Mouse (Mus musculus) effector memory CD4-positive, alpha-beta T cell, adult 7 months (primary cell): ENCODE results near the gene Gpr157. TPM values are rescaled to one million over a fixed set of nuclear protein-coding genes. Genes with fewer than 3 reads are reported as not detected.

Experiments
- polyA plus RNA-seq: library from polyadenylated mRNA; unstranded; fragments of 100-300 nt; shearing (Covaris generic); gene quantifications from one replicate; pipeline ENCODE4 v1.2.1, GENCODE M21; 2017

The Gpr157 gene
- not detected for polyA plus RNA-seq

GRCm38 (mm10) chr4:150087161-150087889 is at the start of gene Gpr157:
TSS of gene Gpr157 (plus strand) at chr4:150087365.

GRCm38 (mm10) chr4:150119055-150119454 is 31.9 kb downstream of the Gpr157 start, which contains the start of gene Slc2a5:
TSS of gene Slc2a5 (plus strand) at chr4:150119283.

Other genes with a start within 250 kb of the Gpr157 start
- gene Spsb1, start 132.3 kb upstream of the Gpr157 start, polyA plus RNA-seq = 9.4 TPM
- 7.7 TPM for gene H6pd, start 78.3 kb upstream of the Gpr157 start, polyA plus RNA-seq
- gene Slc2a5, start 31.9 kb downstream of the Gpr157 start, polyA plus RNA-seq = 0.72 TPM
- gene Slc2a7, start 61.6 kb downstream of the Gpr157 start, polyA plus RNA-seq = not detected
- gene Car6, start 114.0 kb downstream of the Gpr157 start, polyA plus RNA-seq = not detected
- 1,085 TPM for gene Eno1, start 149.4 kb downstream of the Gpr157 start, polyA plus RNA-seq
- 11.1 TPM for gene Rere, start 194.3 kb downstream of the Gpr157 start, polyA plus RNA-seq